Mouse (Mus musculus): Measurements from ENCODE around the gene Wnt3.
A peak's percentile ranks its signal among the peaks of the same experiment; 100 is the strongest.

GRCm38 (mm10) chr11:103758706-103759105 is 15.2 kb upstream of the Wnt3 start:
- peak; percentile 87 for TF ChIP-seq CTCF (conservative IDR thresholded peaks at IDR 0.05; ENCODE audit: low read length)
- TF ChIP-seq NANOG (IDR thresholded peaks at IDR 0.05; ENCODE audit: borderline replicate concordance, low read length), result no peak
